Mouse (Mus musculus): Measurements from ENCODE around the gene Gm12253. TPM values are rescaled to one million over a fixed set of nuclear protein-coding genes. Genes with fewer than 3 reads are reported as not detected.

Gene Gm12253
- not detected for total RNA-seq (2023)

GRCm38 (mm10) chr11:58432259-58432658 is at the start of gene Gm12253:
TSS of gene Gm12253 (plus strand) at chr11:58432559.

GRCm38 (mm10) chr11:58420815-58421214 is 11.5 kb upstream of the Gm12253 start, which contains the start of gene 1810065E05Rik:
TSS of gene 1810065E05Rik (plus strand) at chr11:58421111.

DNA sequence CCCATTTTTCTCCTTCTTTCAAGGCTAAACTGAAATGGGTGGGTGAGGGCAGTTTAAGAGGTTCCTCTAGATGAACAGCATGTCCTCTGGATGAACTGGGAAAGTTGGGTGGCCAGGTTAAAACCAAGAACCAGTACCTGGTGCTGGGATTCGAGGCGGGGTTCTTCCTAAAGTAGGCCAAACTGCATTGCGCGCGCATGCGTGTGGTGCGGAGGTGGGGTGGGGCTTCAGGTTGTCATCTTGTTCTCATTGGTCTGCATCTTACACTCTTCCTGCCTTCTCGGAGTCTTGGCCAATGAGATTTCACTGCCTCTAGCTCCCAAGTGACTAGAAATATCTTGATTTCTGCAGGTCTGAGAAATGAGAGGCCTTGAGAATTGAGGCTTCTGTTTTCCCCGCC is 20.4 kb downstream of the Gm12253 start, which contains the start of gene Lypd9:
Gene Lypd9 (minus strand): TSS at position 165 of the 400 bp plus-strand sequence.

GRCm38 (mm10) chr11:58462170-58462569 is 29.8 kb downstream of the Gm12253 start, which contains the start of gene Olfr30:
TSS of gene Olfr30 (minus strand) at chr11:58462270.

Other genes starting within 250 kb of the Gm12253 start
- gene Igtp, start 233.0 kb upstream of the Gm12253 start, total RNA-seq (2023) = 1 to 10 TPM; 9.8 TPM
- 1 to 10 TPM; 6.6 to 7.5 TPM for gene Irgm2, start 232.9 kb upstream of the Gm12253 start, total RNA-seq (2023)
- 10 to 100 TPM; 78.3 to 95.3 TPM for gene 4930438A08Rik, start 157.8 kb upstream of the Gm12253 start, total RNA-seq (2023)
- 10 to 100 TPM; 10.7 to 13.9 TPM for gene Zfp692, start 125.5 kb upstream of the Gm12253 start, total RNA-seq (2023)
- 10 to 100 TPM; 21.6 to 22.7 TPM for gene Zfp672, start 102.2 kb upstream of the Gm12253 start, total RNA-seq (2023)
- 10 to 100 TPM; 28.1 to 32.3 TPM for gene Sh3bp5l, start 101.8 kb upstream of the Gm12253 start, total RNA-seq (2023)
- gene Lypd8, start 53.5 kb upstream of the Gm12253 start, total RNA-seq (2023) = not detected
- not detected for gene 1810065E05Rik, start 11.4 kb upstream of the Gm12253 start, total RNA-seq (2023)
- gene Lypd9, start 20.4 kb downstream of the Gm12253 start, total RNA-seq (2023) = not detected
- not detected for gene Olfr30, start 29.7 kb downstream of the Gm12253 start, total RNA-seq (2023)
- gene Olfr332, start 60.0 kb downstream of the Gm12253 start, total RNA-seq (2023) = not detected
- gene Olfr331, start 70.0 kb downstream of the Gm12253 start, total RNA-seq (2023) = not detected
- not detected for gene Olfr330, start 102.3 kb downstream of the Gm12253 start, total RNA-seq (2023)
- not detected for gene Olfr329-ps, start 113.9 kb downstream of the Gm12253 start, total RNA-seq (2023)
- under 1 TPM; 0.16 to 0.44 TPM for gene Olfr328, start 123.1 kb downstream of the Gm12253 start, total RNA-seq (2023)
- gene Olfr224, start 138.0 kb downstream of the Gm12253 start, total RNA-seq (2023) = not detected
- not detected for gene Olfr325, start 145.2 kb downstream of the Gm12253 start, total RNA-seq (2023)
- not detected for gene Olfr324, start 162.6 kb downstream of the Gm12253 start, total RNA-seq (2023)
- not detected for gene 2210407C18Rik, start 183.5 kb downstream of the Gm12253 start, total RNA-seq (2023)
- gene Olfr323, start 197.9 kb downstream of the Gm12253 start, total RNA-seq (2023) = not detected
- gene Trim58, start 207.9 kb downstream of the Gm12253 start, total RNA-seq (2023) = 1 to 10 TPM in 1 of 2 experiments, under 1 TPM in 1; 0.88 to 1.2 TPM
- gene Olfr322, start 226.2 kb downstream of the Gm12253 start, total RNA-seq (2023) = under 1 TPM in 1 of 2 experiments, not detected in 1; 0.07 TPM
- not detected for gene Olfr320, start 248.5 kb downstream of the Gm12253 start, total RNA-seq (2023)

Data from neutrophil, adult 59 days (primary cell).